Mouse (Mus musculus) layer of hippocampus, adult 9-11 months (tissue): ENCODE data around the gene Abca13.

ENCODE experiments used
- DNase-seq: peaks from one replicate; pipeline ENCODE4 v3.0.0; 2022

Gene Abca13

DNA sequence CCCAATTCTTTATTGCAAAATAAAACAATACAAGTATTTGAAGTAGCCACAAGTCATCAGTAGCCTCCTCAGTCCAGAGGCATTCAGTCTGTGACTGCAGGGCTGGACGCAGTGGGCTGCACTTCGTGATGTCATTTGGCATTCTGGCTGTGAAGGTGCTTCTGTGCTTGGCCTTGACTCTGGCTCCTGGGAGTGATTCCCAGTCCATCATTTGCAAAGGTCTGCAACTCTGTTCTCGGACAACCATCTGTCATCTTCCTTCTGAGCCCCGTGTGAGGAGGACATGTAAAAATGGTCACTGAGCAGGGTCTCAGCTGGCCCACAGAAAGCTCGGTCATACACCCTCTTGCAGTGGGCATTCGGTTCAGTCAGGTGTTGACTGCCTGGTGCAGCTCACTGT is 345.1 kb downstream of the Abca13 start:
- DNase-seq = no peak

DNA sequence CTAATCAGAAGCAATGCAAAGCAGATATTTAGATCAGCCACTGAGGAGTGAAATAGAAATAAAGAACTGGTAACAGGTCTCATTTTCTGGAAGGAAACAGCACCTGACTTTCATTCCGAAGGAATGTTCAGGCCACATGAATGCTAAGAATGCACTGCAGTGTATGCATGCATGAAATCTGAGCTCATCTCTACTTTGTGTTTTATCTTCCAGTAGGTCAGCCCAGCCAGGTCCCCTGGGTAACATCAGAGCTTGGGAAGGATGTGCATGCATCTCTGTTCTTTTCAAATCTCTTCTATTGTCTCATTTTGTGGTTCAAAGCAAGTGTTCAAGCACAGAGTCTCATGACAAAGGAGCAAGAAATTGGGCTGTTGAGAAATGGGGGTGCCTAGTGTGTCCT is 346.6 kb downstream of the Abca13 start:
- no peak for DNase-seq

DNA sequence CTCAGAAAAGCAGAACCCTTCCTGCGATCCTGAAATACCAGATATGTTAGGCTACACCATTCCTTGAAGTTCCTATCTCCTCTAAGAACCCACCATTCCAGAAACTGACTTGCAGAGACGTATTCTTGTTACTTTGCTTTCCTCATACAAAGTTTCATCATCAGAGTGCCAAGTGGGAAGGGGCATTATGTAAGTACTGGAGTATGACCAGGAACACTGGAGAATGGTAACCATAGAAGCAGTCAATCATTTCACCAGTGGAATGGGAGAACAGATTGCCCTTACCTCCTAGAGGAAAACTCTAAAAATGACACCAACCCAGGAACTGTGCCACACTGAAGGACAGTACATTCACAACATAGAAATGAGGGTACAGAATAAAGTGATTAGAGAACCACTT is 368.3 kb downstream of the Abca13 start:
- peak; percentile 34 for DNase-seq

DNA sequence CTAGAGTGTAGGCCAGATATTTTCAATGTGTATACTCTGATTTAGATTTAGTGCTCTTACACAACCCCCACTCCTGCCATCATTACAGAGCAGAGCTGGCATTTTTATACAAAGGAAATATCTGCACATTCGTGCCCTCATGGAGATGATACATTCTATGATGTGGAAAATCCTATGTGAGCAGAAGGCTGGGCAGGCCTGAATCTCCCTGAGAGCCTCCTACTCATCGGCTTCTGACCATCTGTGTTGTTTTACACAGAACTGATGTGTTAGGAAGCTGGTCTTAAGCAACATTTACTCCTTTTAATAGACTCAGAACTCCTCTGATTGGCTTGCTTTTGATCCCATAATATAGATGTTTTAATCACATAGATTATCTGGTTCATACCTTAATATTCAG is 376.6 kb downstream of the Abca13 start:
- DNase-seq = peak; percentile 72

DNA sequence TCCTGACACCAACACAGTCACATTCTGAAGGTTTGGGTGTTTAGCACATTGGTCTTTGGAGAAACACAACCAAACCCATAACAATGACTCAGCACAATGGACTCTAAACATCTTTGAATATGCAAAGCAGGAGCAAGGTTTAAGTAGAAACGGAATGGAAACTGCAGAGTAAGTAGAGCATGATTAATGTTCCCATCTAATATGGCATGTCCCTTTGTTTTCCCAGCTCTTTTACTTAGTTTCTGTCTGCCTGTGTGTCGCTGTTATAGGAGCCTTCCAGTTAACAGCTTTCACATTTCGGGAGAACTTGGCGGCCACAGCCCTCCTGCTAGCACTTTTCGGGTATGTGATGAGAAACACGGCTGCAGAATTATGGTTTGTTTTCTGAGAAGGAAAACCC is 378.6 kb downstream of the Abca13 start:
- no peak for DNase-seq

DNA sequence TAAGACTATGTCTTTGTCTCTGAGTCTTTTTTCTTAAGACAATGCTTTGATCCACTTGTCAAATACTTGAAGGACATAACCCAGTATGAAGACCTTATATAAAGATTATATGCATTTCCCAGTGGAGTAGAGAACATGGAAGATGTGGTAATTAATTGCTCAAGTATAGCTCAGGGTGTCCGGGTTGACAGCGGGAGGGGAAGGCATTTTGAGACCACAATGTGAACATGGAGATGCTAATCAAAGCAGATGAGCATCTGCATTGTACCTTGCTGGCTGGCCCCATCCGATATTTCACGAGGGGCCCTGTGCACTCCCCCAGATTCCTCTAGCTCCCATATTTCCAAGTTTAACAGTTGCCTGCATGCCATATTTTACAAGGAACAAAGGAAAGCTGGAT is 383.2 kb downstream of the Abca13 start:
- no peak for DNase-seq

DNA sequence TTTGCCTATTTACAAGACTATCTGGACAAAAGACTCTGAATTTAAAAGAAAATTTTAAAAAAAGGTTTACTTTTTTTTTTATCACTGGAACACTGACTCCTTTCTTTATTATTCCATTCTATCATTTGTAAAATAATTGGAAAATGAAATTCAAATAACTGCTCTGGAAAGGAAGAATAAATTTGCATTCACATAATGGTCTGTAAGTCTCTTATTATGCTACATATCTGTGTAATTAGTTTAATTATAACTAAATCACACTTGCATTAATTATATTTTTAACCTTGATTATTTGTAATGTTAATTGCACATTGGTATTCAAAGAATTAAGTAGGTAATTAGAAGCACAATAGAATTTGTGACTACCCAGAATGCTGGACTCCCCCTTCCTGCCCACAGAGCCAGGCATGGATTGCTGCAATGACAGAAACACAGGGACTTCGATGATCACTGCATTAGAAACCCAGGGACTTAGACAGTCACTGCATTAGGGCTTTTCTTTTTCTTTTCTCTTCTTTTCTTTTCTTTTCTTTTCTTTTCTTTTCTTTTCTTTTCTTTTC is 400.1 kb downstream of the Abca13 start:
- DNase-seq = no peak

DNA sequence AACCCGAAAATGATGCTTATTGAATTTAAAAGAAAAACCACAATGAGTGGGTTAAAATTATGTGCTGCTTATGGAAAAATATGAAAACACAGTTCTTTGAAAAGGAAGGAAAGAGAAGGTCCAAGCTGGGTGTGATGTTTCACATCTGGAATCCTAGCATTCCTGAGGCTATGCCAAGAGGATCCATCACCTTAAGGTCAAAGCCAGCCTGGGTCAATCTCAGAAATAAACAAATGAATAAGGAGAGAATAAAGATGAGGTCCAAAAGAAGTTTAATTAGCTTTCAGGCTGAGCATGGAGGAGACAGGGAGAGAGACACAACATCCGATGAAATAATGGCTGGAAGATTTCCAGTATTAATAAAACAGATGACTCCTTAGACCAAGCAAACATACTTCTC is 405.6 kb downstream of the Abca13 start:
- no peak for DNase-seq

DNA sequence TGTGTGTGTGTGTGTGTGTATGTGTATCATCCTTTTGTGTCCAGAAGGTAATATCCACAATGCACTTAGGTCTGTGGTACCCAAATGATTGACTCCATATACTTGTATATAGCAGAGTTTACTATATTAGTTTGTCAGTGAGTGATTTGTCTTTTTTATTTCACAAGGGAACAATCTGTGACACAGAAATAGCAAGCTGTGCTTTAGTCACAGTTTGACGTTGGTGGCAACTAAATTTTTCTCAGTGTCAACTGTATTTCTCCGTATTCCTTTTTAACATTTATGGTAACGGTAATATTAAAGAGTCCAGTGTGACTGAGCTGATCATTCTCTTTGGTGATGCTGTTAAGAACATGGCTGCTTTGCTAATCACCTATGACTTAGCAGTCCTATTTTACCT is 409.4 kb downstream of the Abca13 start:
- peak; percentile 9 for DNase-seq

DNA sequence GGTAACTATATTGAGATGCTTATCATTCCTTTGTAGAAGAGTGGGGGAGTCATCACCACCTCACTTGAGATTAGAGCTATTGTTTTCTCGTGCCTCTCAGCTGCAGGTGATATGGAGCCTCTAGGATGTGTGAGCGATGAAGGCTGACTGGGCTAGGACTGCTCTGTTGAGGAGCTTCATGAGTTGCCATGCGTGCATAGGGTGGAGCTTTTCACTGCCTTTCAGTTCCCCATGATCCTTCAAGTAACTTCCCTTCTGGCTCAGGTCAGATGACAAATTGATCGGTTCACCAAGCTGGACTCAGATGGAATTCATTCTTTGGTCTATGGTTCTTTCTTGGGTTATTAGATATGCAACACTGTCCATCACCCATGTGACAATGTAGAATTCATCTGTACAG is 410.4 kb downstream of the Abca13 start:
- DNase-seq = no peak

DNA sequence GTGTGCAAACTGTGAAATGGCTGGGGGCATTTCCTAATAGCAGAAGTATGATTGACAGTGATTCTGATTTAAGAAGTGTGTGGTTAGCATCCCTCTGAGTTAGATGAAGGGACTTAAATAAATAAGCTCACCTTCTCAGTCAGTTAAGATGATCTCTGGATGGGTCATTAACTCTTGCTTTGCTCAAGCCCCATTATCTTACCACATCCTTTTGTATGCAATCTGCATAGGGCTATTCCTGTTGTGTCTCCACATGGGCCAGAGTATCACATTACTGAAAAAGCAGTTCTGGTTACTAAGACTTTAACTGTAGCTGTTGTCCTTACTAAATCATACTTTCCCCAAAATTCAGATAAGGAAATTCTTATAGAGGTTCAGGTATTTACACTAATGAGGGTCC is 416.5 kb downstream of the Abca13 start:
- no peak for DNase-seq

DNA sequence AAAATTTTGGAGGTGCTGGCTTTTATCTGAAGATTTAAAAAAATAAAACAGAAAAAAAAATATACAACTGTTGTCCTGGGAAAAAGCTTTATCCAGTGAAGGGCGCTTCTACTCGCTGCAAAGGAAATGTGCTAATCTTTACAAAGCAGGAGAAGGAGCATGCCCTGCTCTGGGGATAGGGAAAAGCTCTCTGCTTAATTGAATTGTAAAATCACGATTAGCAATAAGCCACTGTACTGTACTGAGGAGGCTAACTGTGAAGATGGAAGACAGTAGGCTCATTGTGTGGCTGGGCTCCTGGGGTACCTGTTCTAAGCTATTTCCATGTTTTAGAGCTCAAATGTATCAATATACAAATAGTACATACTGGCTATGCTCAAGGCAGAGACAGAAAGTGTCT is 417.3 kb downstream of the Abca13 start:
- DNase-seq = no peak

DNA sequence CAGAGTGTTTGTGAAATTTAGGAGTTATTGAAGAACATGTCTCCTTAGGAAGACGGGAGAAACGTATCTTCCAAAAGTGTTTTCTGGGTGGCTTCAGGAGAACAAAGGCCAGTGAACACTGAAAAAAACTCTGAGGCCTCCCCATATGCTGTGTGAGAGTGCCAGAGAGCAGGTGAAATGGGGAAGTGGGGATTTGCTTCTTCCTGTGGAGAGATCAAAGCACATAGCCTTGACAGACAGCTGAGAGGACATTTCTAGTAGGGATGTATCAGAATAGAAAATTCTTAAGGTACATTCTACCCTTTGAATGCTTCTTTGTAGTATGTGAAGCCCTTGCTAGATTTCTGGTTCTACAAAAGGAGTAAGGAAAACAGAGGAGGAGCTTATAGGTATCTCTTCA is 424.4 kb downstream of the Abca13 start:
- no peak for DNase-seq

DNA sequence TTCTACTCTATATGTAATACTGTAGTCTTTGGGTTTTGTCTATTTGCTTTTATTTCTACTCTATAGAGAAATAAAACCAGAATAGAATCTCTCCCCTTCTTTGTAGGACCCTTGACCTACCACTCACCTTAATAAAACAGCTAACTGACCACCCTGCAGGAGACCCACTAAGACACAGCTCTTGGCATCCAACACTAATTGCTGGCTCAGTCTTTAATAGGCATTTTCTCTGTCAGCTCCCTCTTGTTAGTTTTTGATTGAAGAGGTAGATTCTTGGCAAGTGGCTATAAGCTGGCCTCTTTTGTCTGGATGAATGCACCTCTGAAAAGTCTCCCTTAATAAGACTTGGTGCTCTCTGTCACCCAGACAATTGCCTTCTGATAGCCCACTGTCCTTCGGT is 424.9 kb downstream of the Abca13 start:
- DNase-seq = no peak

DNA sequence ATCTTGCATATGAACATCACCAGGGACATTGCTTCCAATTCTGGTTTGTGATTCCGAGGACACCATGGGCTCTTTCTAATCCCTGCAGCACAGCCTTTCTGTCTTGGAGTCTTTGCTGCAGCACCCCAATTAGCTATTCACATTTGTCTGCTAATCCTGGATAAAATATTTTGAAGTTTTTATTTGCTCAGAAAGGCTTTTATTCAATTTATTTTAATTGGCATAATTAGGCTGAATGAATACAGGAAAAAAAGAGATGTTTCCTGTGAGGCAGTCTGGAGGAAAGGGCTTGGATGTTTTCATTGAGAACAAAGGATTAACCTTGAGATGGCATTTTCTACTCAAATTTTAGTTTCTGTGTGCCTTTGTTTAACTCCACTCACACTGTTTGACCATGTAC is 428.2 kb downstream of the Abca13 start:
- no peak for DNase-seq

DNA sequence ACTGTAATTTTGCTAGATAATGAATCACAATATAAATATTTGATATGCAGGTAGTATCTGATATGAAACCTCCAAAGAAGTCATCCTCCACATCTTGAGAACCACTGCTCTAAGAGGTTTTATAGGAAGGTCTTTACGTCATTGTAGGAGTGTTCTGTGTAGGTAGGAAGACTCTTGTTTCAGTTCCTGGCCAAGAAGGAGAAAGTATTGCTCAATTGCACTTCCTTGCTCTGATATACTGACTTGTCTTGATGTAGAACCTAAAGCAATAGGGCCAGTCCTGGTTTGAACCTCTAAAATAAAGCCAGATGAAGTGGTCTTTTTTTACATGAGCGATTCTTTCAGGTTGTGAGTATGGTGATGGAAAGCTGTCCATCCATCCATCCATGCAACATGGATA is 431.1 kb downstream of the Abca13 start:
- no peak for DNase-seq

DNA sequence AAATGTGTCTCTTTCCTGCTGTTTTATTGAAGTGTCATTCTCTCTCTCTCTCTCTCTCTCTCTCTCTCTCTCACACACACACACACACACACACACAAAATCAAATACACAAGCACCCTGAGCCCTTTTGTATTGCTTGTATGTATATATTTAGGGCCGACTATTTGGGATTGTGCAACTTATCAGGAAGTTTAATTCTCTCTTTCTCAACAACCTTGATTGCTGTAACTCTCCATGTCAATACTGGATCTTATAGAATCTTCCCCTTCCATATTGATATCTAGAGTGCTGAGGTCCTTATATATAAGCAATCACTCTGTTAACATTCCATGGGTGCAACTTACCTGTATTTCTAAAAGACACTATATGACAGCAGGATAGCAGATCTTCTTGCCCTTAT is 433.0 kb downstream of the Abca13 start:
- no peak for DNase-seq

DNA sequence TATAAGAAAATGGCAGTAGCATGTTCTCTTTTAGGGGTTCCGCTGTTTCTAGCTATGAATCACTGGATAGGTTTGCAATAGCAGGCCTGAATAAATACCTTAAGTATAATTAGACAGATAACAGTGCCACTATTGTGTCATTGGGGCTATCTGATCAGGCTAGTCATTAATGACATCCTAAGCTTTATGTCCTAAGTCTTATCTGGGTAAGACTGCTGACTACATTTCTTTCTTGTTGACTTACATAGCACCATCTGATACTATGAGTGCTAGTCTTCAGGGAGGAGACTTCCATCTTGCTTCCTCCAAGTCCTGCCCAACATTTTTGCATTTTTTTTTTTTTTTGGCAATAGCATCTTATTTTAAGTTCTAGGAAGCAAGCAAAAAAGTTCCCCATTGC is 434.1 kb downstream of the Abca13 start:
- no peak for DNase-seq

DNA sequence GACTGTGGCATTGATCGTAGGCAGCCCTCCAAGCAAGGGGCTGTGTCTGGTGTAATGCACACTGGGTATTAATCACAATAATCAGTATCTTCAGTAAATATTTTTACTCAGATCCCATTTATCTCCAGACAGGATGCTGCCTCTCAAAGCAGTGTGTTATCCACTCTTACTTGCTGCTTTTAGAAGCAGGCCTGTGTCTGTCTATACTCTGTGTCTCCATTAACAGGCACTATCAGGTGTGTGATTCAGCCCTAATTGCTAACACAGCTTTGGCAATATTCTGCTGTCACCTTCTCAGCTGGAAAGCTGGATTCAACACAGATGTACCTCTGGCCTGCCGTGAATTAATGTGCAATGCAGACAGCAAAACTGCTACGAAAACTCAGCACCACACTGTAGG is 455.5 kb downstream of the Abca13 start:
- DNase-seq = no peak

DNA sequence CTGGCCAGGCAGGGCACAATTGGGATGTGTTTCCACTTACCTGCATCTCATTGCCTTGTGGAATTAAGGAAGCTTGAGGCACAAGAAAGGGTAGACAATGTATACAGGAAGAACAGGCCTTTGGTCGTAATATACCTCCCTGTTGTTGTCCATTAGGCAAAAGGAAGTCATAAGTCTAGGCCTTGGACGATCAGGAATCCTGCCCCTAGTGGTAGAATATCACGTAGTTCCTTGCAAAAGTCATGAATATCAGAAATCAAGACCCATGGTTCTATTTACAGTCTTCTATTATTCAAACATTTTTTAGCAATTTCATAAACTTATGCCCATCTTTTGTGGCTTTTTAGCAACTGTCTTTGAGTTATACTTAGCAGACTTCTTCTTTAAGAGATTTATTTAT is 456.2 kb downstream of the Abca13 start:
- DNase-seq = no peak

DNA sequence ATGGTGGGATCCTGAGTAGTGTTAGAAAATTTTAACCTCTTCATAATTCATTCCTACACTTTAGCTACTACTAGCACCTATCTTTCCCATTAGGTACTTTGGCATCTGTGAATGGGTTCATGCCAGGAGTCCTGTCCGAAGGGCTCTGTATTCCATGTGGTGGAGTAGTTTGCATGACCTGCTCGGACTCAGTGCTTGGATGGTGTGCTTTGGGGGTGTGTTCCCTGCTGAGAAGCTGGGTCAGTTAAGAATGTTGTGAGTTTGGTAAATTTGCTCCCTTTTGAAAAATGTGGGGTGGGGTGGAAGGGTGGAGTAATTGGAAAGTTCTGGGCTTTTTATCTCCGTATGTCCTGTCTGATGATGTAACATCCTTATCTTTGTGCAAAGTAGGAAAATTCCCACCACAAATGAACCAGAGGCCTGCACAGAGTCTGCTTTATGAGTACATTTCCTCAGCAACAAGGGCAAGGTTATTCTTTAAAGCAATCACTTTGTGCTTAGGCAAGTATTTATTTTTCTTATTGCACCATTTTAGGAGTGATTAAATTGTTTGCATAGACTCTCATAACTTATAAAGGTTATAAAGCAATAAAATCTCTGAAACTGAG is 475.0 kb downstream of the Abca13 start:
- no peak for DNase-seq

DNA sequence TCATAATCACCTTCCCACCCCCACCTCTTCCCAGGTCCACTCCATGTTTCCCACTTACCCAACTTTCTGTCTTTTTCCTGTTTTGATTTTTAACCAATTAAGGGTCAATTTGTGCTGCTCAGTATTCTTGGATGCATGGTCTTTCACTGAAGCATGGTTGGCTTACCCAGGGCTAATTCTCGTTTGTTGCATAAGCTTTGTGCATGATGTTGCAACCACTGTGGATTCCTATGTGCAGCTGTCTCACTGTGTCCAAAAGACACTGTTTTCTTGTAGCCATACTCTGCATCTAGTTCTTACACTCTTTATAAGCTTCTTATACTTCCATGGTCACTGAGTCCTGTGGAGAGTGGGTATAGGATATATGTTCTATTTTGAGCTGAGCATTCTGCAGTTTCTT is 477.7 kb downstream of the Abca13 start:
- no peak for DNase-seq

DNA sequence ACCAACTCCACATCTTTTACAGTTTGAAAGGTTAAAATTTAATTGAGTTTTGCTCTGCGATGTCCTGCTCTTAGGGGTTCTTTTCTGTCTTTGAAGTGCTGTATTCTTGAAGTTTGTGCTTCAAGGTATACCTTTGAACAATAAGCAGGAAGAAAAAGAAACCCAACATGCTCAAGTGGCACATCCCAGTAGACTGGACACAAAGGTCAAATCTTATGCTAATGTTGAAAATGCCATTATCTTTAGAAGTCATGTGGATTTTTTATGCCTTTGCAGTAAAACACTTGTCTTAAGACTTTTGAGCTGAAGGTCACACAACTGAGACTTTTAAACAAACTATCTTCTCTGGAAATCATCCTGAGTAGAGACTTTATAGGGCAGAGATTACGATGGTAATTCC is 493.2 kb downstream of the Abca13 start:
- DNase-seq = no peak

DNA sequence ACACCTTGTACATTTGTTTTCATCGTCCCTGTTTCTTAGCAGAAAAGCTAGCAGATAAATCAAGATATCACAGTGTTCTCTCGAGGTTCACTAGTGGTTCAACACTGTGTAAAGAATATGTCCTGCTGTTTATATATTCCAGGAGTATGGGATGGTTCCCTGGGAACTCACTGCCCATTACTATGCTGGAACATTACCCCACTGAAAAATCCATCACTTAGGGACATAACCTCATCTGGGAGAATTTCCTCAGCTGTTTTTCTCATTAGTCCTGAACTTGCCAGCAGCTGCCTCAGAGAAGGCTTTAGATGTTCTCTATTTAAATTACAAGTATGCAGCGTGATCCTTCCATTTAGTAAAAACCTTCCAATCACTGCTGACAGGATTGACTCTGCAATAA is 513.4 kb downstream of the Abca13 start:
- DNase-seq = no peak

DNA sequence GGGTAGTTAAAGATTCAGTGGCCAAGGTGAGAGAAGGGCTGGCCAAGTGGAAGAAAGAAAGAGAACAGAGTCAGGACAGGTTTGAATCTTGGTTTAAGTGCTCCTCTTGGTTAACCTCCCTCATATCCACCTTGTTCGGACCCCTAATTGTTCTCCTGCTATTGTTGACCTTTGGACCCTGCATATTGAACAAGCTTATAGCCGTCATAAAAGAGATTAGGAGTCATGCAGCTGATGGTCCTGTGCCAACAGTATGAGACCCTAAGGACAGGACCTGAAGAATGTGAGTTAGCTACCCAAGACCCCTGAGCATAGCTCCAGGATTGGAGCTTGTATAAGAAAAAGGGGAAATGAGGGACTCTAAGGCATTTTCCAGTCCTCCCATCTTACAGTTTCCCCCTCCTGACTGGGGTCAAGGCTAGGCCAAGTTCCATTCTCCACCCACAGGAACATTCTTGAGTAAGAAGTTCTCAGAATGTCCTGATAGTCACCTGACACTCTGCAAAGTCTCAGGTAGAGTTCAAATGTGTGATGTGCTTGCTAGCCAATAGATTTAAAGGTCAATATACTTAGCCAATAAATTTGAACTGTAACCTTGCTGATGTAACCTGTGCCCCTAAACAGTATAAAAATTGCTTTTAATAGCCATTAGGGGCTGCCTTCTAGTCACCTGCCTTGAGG is 536.2 kb downstream of the Abca13 start:
- no peak for DNase-seq
